Mouse (Mus musculus) testis, adult 2 months (tissue): Measurements from ENCODE around the gene Prex1. TPM values are rescaled to one million over a fixed set of nuclear protein-coding genes. Genes with fewer than 3 reads are reported as not detected.

ENCODE experiments used
- H3K27ac ChIP-seq: fragments of 200-500 bp; 2 replicates; pipeline ENCODE4 v1.5.1; 2012; ENCODE audit warnings: low read depth, low read length; ENCODE audit not compliant: control insufficient read depth, insufficient read depth
- H3K27me3 ChIP-seq: fragments of 200-500 bp; 2 replicates; pipeline ENCODE4 v1.6.1; 2012; ENCODE audit warnings: mild to moderate bottlenecking, low read length, moderate library complexity; ENCODE audit not compliant: control insufficient read depth, insufficient read depth
- H3K36me3 ChIP-seq: fragments of 200-500 bp; 2 replicates; pipeline ENCODE4 v1.6.1; 2012; ENCODE audit warnings: mild to moderate bottlenecking, low read length; ENCODE audit not compliant: control insufficient read depth, insufficient read depth
- H3K4me1 ChIP-seq: fragments of 200-500 bp; 2 replicates; pipeline ENCODE4 v1.6.1; 2012; ENCODE audit warnings: low read length; ENCODE audit not compliant: control insufficient read depth, insufficient read depth
- H3K4me3 ChIP-seq: fragments of 200-500 bp; 2 replicates; pipeline ENCODE4 v1.5.1; 2012; ENCODE audit warnings: low read depth, mild to moderate bottlenecking, low read length, moderate library complexity, mixed read lengths; ENCODE audit not compliant: control insufficient read depth
- CTCF ChIP-seq: fragments of 200-500 bp; IDR thresholded peaks from 2 replicates; pipeline ENCODE4 v1.5.1; 2012; ENCODE audit warnings: low read depth, mild to moderate bottlenecking, inconsistent platforms, low read length, moderate library complexity; ENCODE audit not compliant: control insufficient read depth, insufficient read depth, insufficient replicate concordance
- POLR2A ChIP-seq: fragments of 200-500 bp; IDR thresholded peaks from 2 replicates; pipeline ENCODE4 v1.6.1; 2012; ENCODE audit warnings: low read depth, mild to moderate bottlenecking, inconsistent platforms, low read length, moderate library complexity; ENCODE audit not compliant: control insufficient read depth
- polyA plus RNA-seq: library from polyadenylated mRNA; depleted of rRNA; stranded (reverse); fragments of >200 nt; gene quantifications from 2 replicates; pipeline ENCODE4 v1.2.3, GENCODE M21; 2012

The Prex1 gene
- polyA plus RNA-seq, 1 experiment: 13.6 TPM

DNA sequence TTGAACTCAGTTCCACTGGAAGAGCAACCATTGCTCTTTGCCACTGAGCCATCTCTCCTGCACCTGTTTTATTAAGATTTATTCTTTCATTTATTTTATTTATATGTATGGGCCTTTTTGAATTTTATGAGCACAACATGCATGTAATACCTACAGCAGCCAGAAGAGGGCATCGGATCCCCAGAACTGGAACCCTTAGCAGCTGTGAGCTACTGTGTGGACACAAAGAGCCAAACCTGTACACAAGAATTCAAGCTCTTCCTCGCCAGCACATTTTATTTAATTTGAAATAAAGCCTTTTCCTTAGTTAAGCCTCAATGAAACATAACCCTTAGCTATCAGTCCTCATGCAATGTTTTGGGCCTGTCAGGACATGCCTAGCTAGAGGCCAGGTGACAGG lies 158.1 kb downstream of the Prex1 start:
- Histone ChIP-seq H3K27me3 (no peaks in the 10 kb centered on the region), H3K36me3 (no peaks in the 10 kb centered on the region), H3K27ac (no peak overlapping the region), H3K4me3 (no peak overlapping the region), H3K4me1 (peaks cover 7% of the 10 kb centered on the region)
- no peak for TF ChIP-seq POLR2A
- TF ChIP-seq CTCF: peak; percentile 39; the same call in 1 of the 2 replicates

DNA sequence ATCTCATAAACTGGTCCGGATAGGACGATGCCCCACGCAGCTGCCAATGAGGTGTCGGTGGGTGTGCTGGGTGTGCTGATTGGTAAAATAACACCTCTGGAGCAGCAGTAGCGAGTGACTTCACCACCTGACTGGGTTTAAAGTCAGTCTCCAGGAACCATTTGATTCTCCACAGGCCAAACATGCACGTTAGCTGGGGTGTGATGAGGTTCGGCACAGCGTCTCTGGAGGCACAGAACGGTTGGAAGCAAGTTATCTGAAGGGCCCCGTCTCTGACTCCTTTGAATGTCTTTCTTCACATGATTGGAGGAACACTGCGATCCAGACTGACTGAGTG lies 159.5 kb downstream of the Prex1 start:
- peaks cover 7% of the 10 kb centered on the region for H3K4me1 ChIP-seq
- no peaks in the 10 kb centered on the region for H3K36me3 ChIP-seq
- TF ChIP-seq POLR2A: no peak
- no peak for TF ChIP-seq CTCF
- no peak overlapping the region for H3K27ac ChIP-seq
- no peaks in the 10 kb centered on the region for H3K27me3 ChIP-seq
- H3K4me3 ChIP-seq: no peak overlapping the region

DNA sequence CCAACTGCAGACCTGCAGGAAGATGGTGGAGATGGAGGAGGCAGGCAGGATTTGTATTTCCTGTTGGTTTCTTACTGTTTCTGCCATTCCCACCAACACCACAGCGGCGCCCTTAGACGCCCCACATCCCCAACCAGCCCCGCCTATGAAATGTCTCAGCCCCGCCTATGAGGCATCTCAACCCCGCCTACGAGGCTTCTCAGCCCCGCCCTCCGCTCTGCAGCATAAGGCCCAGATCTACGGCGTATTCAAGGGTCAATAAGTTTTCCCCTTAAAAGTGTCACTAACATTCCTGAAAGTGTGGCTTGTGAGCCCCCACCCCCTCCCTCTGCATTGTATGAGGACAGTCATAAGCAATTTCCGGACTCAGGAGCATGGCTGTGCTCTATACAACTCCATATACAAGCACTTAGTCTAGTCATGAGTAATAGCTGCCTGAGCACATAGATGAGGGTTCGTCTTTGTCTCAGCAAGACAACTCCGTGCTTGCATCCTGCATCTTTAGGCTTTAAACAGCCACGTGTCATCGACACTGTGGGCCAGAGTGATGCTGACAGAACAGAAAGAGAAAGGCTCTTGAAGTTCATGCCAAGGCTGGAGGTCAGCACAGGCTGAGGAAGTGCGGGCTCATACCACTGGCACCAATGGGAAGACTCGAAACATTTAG lies 160.0 kb downstream of the Prex1 start:
- H3K4me1 ChIP-seq: peaks cover 7% of the 10 kb centered on the region

GRCm38 (mm10) chr2:166552657-166553056 lies 161.0 kb downstream of the Prex1 start:
- no peak for TF ChIP-seq POLR2A
- no peak for TF ChIP-seq CTCF
- H3K36me3 ChIP-seq: no peaks in the 10 kb centered on the region
- H3K27me3 ChIP-seq: no peaks in the 10 kb centered on the region
- H3K4me1 ChIP-seq: peaks cover 7% of the 10 kb centered on the region
- no peak overlapping the region for H3K27ac ChIP-seq
- H3K4me3 ChIP-seq: no peak overlapping the region

More for the DNA sequence above, 160.0 kb downstream of the Prex1 start:
- TF ChIP-seq POLR2A: no peak
- no peak for TF ChIP-seq CTCF
- H3K36me3 ChIP-seq: no peaks in the 10 kb centered on the region
- H3K4me3 ChIP-seq: peak overlapping the region; percentile 28
- H3K27me3 ChIP-seq: no peaks in the 10 kb centered on the region
- no peak overlapping the region for H3K27ac ChIP-seq

DNA sequence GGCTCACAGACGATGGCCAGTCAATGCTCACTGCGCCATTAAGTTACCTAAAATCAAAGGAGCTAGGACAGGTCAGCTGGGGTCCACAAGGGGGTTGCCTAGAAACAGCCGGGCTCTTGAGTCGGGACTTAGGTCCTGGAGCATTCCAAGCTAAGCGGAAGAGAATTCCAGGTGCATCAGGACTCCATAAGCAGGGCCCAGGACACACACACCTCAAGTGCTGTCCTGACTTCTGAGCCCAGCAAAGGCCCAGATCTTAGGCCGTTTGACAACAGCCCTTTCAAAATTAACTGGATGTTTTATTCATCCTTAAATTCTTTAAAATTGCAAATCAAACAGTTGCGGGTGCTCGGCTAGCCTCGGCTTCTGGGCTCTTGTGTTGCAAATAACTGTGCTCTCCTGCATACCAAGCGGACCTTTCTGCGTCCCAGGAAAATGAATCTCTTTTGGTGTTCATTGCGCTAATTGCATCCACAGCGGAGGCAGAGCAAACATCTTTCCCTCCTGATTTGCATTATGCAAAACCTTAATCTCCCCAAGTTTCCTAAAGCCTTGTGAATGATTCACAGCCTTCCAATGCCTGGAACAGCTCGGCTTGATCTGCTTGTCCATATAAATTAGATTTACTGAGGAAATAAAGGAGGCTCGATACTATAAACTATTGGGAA lies 161.7 kb downstream of the Prex1 start:
- peaks cover 7% of the 10 kb centered on the region for H3K4me1 ChIP-seq
- H3K4me3 ChIP-seq: no peak overlapping the region
- no peaks in the 10 kb centered on the region for H3K27me3 ChIP-seq
- no peak overlapping the region for H3K27ac ChIP-seq
- TF ChIP-seq CTCF (no peak), POLR2A (no peak)
- no peaks in the 10 kb centered on the region for H3K36me3 ChIP-seq

GRCm38 (mm10) chr2:166549871-166550270 lies 163.8 kb downstream of the Prex1 start:
- Histone ChIP-seq H3K4me3 (no peak overlapping the region), H3K4me1 (peaks cover 7% of the 10 kb centered on the region), H3K27me3 (no peaks in the 10 kb centered on the region), H3K36me3 (no peaks in the 10 kb centered on the region), H3K27ac (no peak overlapping the region)
- no peak for TF ChIP-seq CTCF
- TF ChIP-seq POLR2A: no peak

DNA sequence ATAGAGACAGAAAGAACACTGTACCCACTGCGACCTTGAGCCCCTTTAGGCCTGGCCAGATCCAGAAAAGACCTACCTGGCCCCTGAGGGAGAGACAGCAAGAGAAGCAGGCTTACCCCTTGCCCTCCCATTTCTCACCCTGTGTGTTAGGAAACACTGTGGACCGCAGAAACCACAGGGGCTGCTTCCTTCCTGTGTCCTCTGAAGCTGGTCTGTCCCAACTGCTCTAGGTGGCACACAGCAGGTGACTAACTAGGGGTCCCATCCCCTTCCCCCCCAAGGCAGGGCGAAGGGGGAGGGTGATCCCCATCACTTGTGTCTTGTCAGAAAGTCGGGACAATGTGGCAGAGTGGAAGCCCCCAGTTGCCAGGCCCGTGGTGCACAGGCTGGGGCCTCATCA lies 164.6 kb downstream of the Prex1 start:
- no peak overlapping the region for H3K27ac ChIP-seq
- TF ChIP-seq CTCF (no peak), POLR2A (no peak)
- H3K4me3 ChIP-seq: no peak overlapping the region
- H3K27me3 ChIP-seq: no peaks in the 10 kb centered on the region
- H3K36me3 ChIP-seq: no peaks in the 10 kb centered on the region
- peaks cover 5% of the 10 kb centered on the region for H3K4me1 ChIP-seq
